ENCODE assay signal across 8 mouse cellular contexts in genomic region chr12:111653434-111653833, GRCm38 (mm10). TPM values are rescaled to one million over a fixed set of nuclear protein-coding genes. Genes with fewer than 3 reads are reported as not detected.
A peak's percentile ranks its signal among the peaks of the same experiment; 100 is the strongest.
DNase-seq lines count a peak whose midpoint lies in the region; ATAC-seq lines count a peak whose summit lies in the region.

No protein-coding gene starts in this region.

- WGBS in lung, embryonic 15.5 days: 26% methylated on average over 3 of the region's 3 CpGs

- H3K4me2 ChIP-seq in lung, embryonic 15.5 days: no peak overlapping the region

- ATAC-seq in lung, embryonic 15.5 days (ENCODE audit: borderline replicate concordance, extremely low read depth, low FRiP score, low TSS enrichment): 0 out of 2 replicates have a peak, but pooled peaks have one; percentile 39

- peak; percentile 75 to 87 for DNase-seq in adrenal gland, adult (ENCODE audit: inconsistent age in 2 of 2, low spot score in 1 of 2)
- DNase-seq in adrenal gland, adult 8-10 months: no peak
- peak; percentile 87 for DNase-seq in NIH3T3 (ENCODE audit: low read depth)
- peak; percentile 47 to 75 for DNase-seq in cerebellum, postnatal 4 days (ENCODE audit: low spot score in 2 of 2)
- peak; percentile 65 for DNase-seq in gastrocnemius, postnatal 14 days
- DNase-seq in kidney, adult 9 months: peak; percentile 77
- DNase-seq in right cerebral cortex, adult 2 months (ENCODE audit: low spot score in 2 of 2): peak; percentile 83

- peaks cover 66% of the 10 kb centered on the region for H3K36me3 ChIP-seq in lung, embryonic 15.5 days

- H3K9ac ChIP-seq in lung, embryonic 15.5 days: no peak overlapping the region

- no peaks in the 10 kb centered on the region for H3K4me1 ChIP-seq in lung, embryonic 15.5 days

- H3K27ac ChIP-seq in lung, embryonic 15.5 days: no peak overlapping the region

- no peak overlapping the region for H3K4me3 ChIP-seq in lung, embryonic 15.5 days

- H3K27me3 ChIP-seq in lung, embryonic 15.5 days: no peaks in the 10 kb centered on the region

- intact Hi-C loops in gastrocnemius, postnatal 14 days (cut with DNase I; ENCODE audit: low total_unique reads): loop anchor here (5.0 kb wide), 1 partner anchor 44 kb away; no protein-coding TSS in a partner anchor

- H3K9me3 ChIP-seq in lung, embryonic 15.5 days: no peaks in the 10 kb centered on the region

RNA-seq across cellular contexts. Expression of gene Ckb, which starts 18.7 kb away (rescaled TPM):
- total RNA-seq in adrenal gland, adult 8-10 months (2022): 100 to 1,000 TPM in 1 of 4 experiments, 10 to 100 TPM in 3; 50.3 to 118 (median 79.5) TPM
- total RNA-seq in gastrocnemius, postnatal 14 days (2021): 10 to 100 TPM; 19.8 to 32.6 TPM
- 252 and 268 TPM in 2 replicates for polyA plus RNA-seq in lung, embryonic 15.5 days (2015; fragmentation: Nextera tagmentation; extraction: Ambion mirVana)

RNA-seq across cellular contexts. Expression of gene Trmt61a, which starts 24.5 kb away (rescaled TPM):
- 10 to 100 TPM; 12.8 to 16.6 (median 16.0) TPM for total RNA-seq in adrenal gland, adult 8-10 months (2022)
- 1 to 10 TPM; 2.7 to 4.7 TPM for total RNA-seq in gastrocnemius, postnatal 14 days (2021)
- 11.1 and 13.7 TPM in 2 replicates for polyA plus RNA-seq in lung, embryonic 15.5 days (2015; fragmentation: Nextera tagmentation; extraction: Ambion mirVana)

RNA-seq across cellular contexts. Expression of gene Bag5, which starts 59.6 kb away (rescaled TPM):
- 10 to 100 TPM; 39.2 to 41.7 (median 40.0) TPM for total RNA-seq in adrenal gland, adult 8-10 months (2022)
- 10 to 100 TPM; 14.9 to 17.2 TPM for total RNA-seq in gastrocnemius, postnatal 14 days (2021)
- 49.4 and 52.2 TPM in 2 replicates for polyA plus RNA-seq in lung, embryonic 15.5 days (2015; fragmentation: Nextera tagmentation; extraction: Ambion mirVana)

RNA-seq across cellular contexts. Expression of gene Apopt1, which starts 59.6 kb away (rescaled TPM):
- total RNA-seq in adrenal gland, adult 8-10 months (2022): 10 to 100 TPM; 65.7 to 82.3 (median 74.3) TPM
- 10 to 100 TPM; 34.2 to 35.6 TPM for total RNA-seq in gastrocnemius, postnatal 14 days (2021)
- polyA plus RNA-seq in lung, embryonic 15.5 days (2015; fragmentation: Nextera tagmentation; extraction: Ambion mirVana): 43.7 and 47.9 TPM in 2 replicates
